Mouse (Mus musculus) ES-Bruce4 (cell line): Measurements from ENCODE around the gene Vat1. TPM values are rescaled to one million over a fixed set of nuclear protein-coding genes. Genes with fewer than 3 reads are reported as not detected.

Experiments
- H3K27ac ChIP-seq: 2 replicates; pipeline ENCODE4 v1.5.1; 2012; ENCODE audit warnings: low read length, inconsistent platforms; ENCODE audit not compliant: insufficient read depth
- H3K27me3 ChIP-seq: 2 replicates; pipeline ENCODE4 v1.6.1; 2012; ENCODE audit warnings: mild to moderate bottlenecking, low read length, inconsistent platforms; ENCODE audit not compliant: control insufficient read depth, poor library complexity, insufficient read depth, severe bottlenecking
- H3K36me3 ChIP-seq: 2 replicates; pipeline ENCODE4 v1.6.1; 2012; ENCODE audit warnings: inconsistent platforms, mild to moderate bottlenecking, low read length, moderate library complexity; ENCODE audit not compliant: control insufficient read depth, poor library complexity, insufficient read depth, severe bottlenecking
- H3K4me1 ChIP-seq: one replicate; pipeline ENCODE4 v1.8.1; 2011; ENCODE audit warnings: low read length; ENCODE audit not compliant: control insufficient read depth, insufficient read depth
- H3K4me3 ChIP-seq: 2 replicates; pipeline ENCODE4 v1.5.1; 2011; ENCODE audit warnings: low read depth, mild to moderate bottlenecking, low read length
- H3K9ac ChIP-seq: 2 replicates; pipeline ENCODE4 v1.6.1; 2012; ENCODE audit warnings: low read depth, mild to moderate bottlenecking, inconsistent platforms; ENCODE audit not compliant: poor library complexity, severe bottlenecking
- H3K9me3 ChIP-seq: replicated peaks from 2 replicates; pipeline ENCODE4 v1.6.1; 2012; ENCODE audit warnings: mild to moderate bottlenecking, low read length, inconsistent platforms; ENCODE audit not compliant: control insufficient read depth, poor library complexity, insufficient read depth, severe bottlenecking
- CTCF ChIP-seq: IDR thresholded peaks from one replicate; pipeline ENCODE4 v1.8.1; 2011; ENCODE audit warnings: low read depth, low read length
- EP300 ChIP-seq: IDR thresholded peaks from 2 replicates; pipeline ENCODE4 v1.6.1; 2011; ENCODE audit warnings: low read depth, low read length; ENCODE audit not compliant: insufficient read depth
- POLR2A ChIP-seq: IDR thresholded peaks from one replicate; pipeline ENCODE4 v1.8.1; 2011; ENCODE audit warnings: low read length; ENCODE audit not compliant: insufficient read depth
- polyA plus RNA-seq: library from polyadenylated mRNA; stranded (reverse); fragments of >200 nt; gene quantifications from 2 replicates; pipeline ENCODE4 v1.2.4, GENCODE M21; 2011; ENCODE audit warnings: low read depth; ENCODE audit not compliant: missing spikeins, insufficient read depth, insufficient read length

The Vat1 gene
- polyA plus RNA-seq, 1 experiment, result 91.2 TPM

DNA sequence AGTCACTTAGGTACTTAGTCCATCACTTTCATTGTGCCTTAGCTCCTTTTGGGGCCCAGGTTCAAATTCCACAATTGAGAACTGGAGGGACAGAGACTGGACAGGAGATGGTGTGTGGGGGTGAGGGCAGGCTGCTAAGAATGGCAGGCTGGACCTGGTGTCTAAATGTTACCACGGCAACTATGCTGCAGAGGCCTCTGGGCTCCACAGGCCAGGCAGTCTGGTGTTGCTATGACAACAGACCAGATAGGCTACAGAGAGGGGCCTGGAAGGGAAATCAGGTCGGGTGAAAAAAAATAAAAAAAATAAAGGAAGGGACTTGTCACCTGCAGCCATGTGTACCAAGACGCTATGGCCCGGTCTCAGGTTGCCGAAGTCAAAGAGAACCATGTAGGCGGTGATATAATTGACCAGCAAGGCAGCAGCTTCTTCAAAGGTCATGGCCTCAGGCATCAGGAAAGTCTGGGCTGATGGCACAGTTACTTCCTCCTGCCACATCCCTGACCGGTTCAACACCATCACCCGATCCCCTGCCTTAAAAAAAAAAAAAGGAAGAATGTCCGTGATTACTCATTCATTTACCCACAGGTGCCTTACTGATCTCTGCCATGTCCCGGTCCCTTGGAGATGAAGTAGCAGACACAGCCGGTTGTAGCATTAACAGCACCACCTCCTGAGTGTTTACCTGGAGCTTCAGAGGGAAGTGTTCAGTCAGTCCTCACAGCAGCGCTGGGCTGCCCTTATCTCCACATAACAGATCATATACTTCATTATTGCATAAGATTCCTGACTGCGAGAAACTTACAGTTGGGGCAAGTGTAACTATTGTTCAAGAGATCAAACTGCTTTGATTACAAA is 3.2 kb downstream of the Vat1 start:
- H3K27ac ChIP-seq, result no peak overlapping the region
- no peak for TF ChIP-seq POLR2A
- TF ChIP-seq CTCF, result no peak
- TF ChIP-seq EP300, result no peak
- H3K4me1 ChIP-seq, result peaks cover 14% of the 10 kb centered on the region
- H3K9ac ChIP-seq, result no peak overlapping the region
- no peak overlapping the region for H3K4me3 ChIP-seq
- H3K9me3 ChIP-seq, result no peaks in the 10 kb centered on the region
- peaks cover 11% of the 10 kb centered on the region; the same call in 1 of the 2 replicates for H3K36me3 ChIP-seq
- H3K27me3 ChIP-seq, result no peaks in the 10 kb centered on the region

GRCm38 (mm10) chr11:101462141-101462540 is 3.9 kb downstream of the Vat1 start:
- Histone ChIP-seq H3K27me3 (no peaks in the 10 kb centered on the region), H3K36me3 (peaks cover 11% of the 10 kb centered on the region; the same call in 1 of the 2 replicates), H3K4me1 (peaks cover 13% of the 10 kb centered on the region), H3K9me3 (no peaks in the 10 kb centered on the region), H3K27ac (no peak overlapping the region), H3K4me3 (no peak overlapping the region), H3K9ac (no peak overlapping the region)
- TF ChIP-seq EP300 (no peak), POLR2A (no peak), CTCF (no peak)

DNA sequence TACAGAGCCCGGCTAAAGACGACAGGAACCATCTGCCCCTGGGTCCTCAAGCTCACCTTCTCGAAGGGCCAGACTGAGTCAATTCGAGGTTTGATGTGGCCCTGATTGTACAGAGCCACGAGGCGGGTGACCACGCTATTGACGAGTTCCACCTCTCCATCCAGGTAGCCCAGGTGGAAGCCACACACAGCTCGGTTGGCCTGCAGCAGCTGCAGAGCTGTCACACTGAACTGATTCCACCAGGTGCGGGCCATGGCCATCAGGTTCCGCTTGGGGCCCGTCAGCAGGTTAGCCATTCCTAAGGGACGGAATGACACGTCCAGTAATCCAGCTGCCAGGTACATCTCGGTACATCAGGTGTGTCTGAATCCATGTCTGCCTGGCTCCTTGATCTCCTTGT is 5.7 kb downstream of the Vat1 start:
- no peak for TF ChIP-seq CTCF
- TF ChIP-seq EP300, result no peak
- no peak for TF ChIP-seq POLR2A
- Histone ChIP-seq H3K4me3 (no peak overlapping the region), H3K4me1 (peaks cover 13% of the 10 kb centered on the region), H3K27ac (no peak overlapping the region), H3K9me3 (no peaks in the 10 kb centered on the region), H3K27me3 (no peaks in the 10 kb centered on the region), H3K36me3 (peaks cover 11% of the 10 kb centered on the region; the same call in 1 of the 2 replicates), H3K9ac (no peak overlapping the region)

GRCm38 (mm10) chr11:101459716-101460115 is 6.3 kb downstream of the Vat1 start:
- no peak overlapping the region for H3K9ac ChIP-seq
- H3K9me3 ChIP-seq, result no peaks in the 10 kb centered on the region
- no peak overlapping the region for H3K4me3 ChIP-seq
- 0 out of 2 replicates have a peak overlapping the region, but pooled peaks have one; percentile 31 for H3K27ac ChIP-seq
- no peak for TF ChIP-seq POLR2A
- no peak for TF ChIP-seq EP300
- peaks cover 13% of the 10 kb centered on the region for H3K4me1 ChIP-seq
- peaks cover 11% of the 10 kb centered on the region; the same call in 1 of the 2 replicates for H3K36me3 ChIP-seq
- H3K27me3 ChIP-seq, result no peaks in the 10 kb centered on the region

- H3K36me3 ChIP-seq, result peaks cover 11% of the 10 kb centered on the region; the same call in 1 of the 2 replicates
- no peak overlapping the region for H3K27ac ChIP-seq
- peaks cover 11% of the 10 kb centered on the region for H3K4me1 ChIP-seq
- no peaks in the 10 kb centered on the region for H3K9me3 ChIP-seq
- H3K27me3 ChIP-seq, result no peaks in the 10 kb centered on the region
- H3K9ac ChIP-seq, result no peak overlapping the region
- no peak overlapping the region for H3K4me3 ChIP-seq
- TF ChIP-seq POLR2A, result no peak
- no peak for TF ChIP-seq EP300
- no peak for TF ChIP-seq CTCF
These were observed 7.8 kb downstream of the Vat1 start for GRCm38 (mm10) chr11:101458217-101458616.

- TF ChIP-seq CTCF, result no peak
- no peak for TF ChIP-seq POLR2A
- no peak for TF ChIP-seq EP300
- no peak overlapping the region for H3K9ac ChIP-seq
- no peaks in the 10 kb centered on the region for H3K27me3 ChIP-seq
- no peak overlapping the region for H3K27ac ChIP-seq
- H3K9me3 ChIP-seq, result no peaks in the 10 kb centered on the region
- H3K4me1 ChIP-seq, result peaks cover 11% of the 10 kb centered on the region
- H3K36me3 ChIP-seq, result peaks cover 11% of the 10 kb centered on the region; the same call in 1 of the 2 replicates
- no peak overlapping the region for H3K4me3 ChIP-seq
These were observed 8.4 kb downstream of the Vat1 start for GRCm38 (mm10) chr11:101457631-101458030.
